Mouse (Mus musculus) spleen, postnatal 36 days (tissue): ENCODE results near the gene Vegfa.

Experiments
- DNase-seq, 2 experiments: peaks; one replicate each; pipeline ENCODE4 v3.0.0; 2022; ENCODE audit warnings: low spot score in 2 of 2, mixed read lengths in 1 of 2

The Vegfa gene

GRCm38 (mm10) chr17:46025927-46026668 is 6.1 kb downstream of the Vegfa start:
- DNase-seq: no peak

- no peak for DNase-seq
These were observed 7.0 kb downstream of the Vegfa start for GRCm38 (mm10) chr17:46025207-46025606.

GRCm38 (mm10) chr17:46024192-46024591 is 8.0 kb downstream of the Vegfa start:
- DNase-seq: no peak

- DNase-seq: no peak
These were observed 8.6 kb downstream of the Vegfa start for GRCm38 (mm10) chr17:46023572-46023971.

- no peak for DNase-seq
These were observed 9.2 kb downstream of the Vegfa start for GRCm38 (mm10) chr17:46022934-46023333.

- DNase-seq: no peak
These were observed 9.7 kb downstream of the Vegfa start for GRCm38 (mm10) chr17:46022427-46022826.

- no peak for DNase-seq
These were observed 10.4 kb downstream of the Vegfa start for GRCm38 (mm10) chr17:46021760-46022159.

- DNase-seq: no peak
These were observed 11.0 kb downstream of the Vegfa start for GRCm38 (mm10) chr17:46021173-46021572.

- DNase-seq: no peak
These were observed 11.6 kb downstream of the Vegfa start for GRCm38 (mm10) chr17:46020579-46020978.

GRCm38 (mm10) chr17:46018736-46019004 is 13.5 kb downstream of the Vegfa start:
- DNase-seq: no peak

- no peak for DNase-seq
These were observed 14.0 kb downstream of the Vegfa start for GRCm38 (mm10) chr17:46017946-46018735.

GRCm38 (mm10) chr17:46016617-46017016 is 15.6 kb downstream of the Vegfa start:
- DNase-seq: no peak

GRCm38 (mm10) chr17:46015967-46016366 is 16.2 kb downstream of the Vegfa start:
- no peak for DNase-seq

GRCm38 (mm10) chr17:46014935-46015334 is 17.2 kb downstream of the Vegfa start:
- DNase-seq: no peak

GRCm38 (mm10) chr17:46013549-46013948 is 18.6 kb downstream of the Vegfa start:
- DNase-seq: no peak

GRCm38 (mm10) chr17:46012211-46012610 is 20.0 kb downstream of the Vegfa start:
- DNase-seq: no peak

GRCm38 (mm10) chr17:46010462-46010861 is 21.7 kb downstream of the Vegfa start:
- DNase-seq: no peak

- no peak for DNase-seq
These were observed 23.0 kb downstream of the Vegfa start for GRCm38 (mm10) chr17:46009182-46009581.

- no peak for DNase-seq
These were observed 26.7 kb downstream of the Vegfa start for GRCm38 (mm10) chr17:46005458-46005857.

- no peak for DNase-seq
These were observed 27.7 kb downstream of the Vegfa start for GRCm38 (mm10) chr17:46004482-46004881.

GRCm38 (mm10) chr17:46003717-46004481 is 28.3 kb downstream of the Vegfa start:
- DNase-seq: no peak

GRCm38 (mm10) chr17:45999366-45999940 is 32.7 kb downstream of the Vegfa start:
- no peak for DNase-seq
